Mouse (Mus musculus) B cell, adult 67 days (primary cell): Measurements from ENCODE around the gene Uso1. TPM values are rescaled to one million over a fixed set of nuclear protein-coding genes. Genes with fewer than 3 reads are reported as not detected.

Experiments
- total RNA-seq, 2 experiments: library from RNA; stranded (reverse); gene quantifications; 4 replicates each; pipeline ENCODE4 v1.2.4; 2023

The Uso1 gene
- total RNA-seq = 10 to 100 TPM; 65.4 to 78.1 TPM

DNA sequence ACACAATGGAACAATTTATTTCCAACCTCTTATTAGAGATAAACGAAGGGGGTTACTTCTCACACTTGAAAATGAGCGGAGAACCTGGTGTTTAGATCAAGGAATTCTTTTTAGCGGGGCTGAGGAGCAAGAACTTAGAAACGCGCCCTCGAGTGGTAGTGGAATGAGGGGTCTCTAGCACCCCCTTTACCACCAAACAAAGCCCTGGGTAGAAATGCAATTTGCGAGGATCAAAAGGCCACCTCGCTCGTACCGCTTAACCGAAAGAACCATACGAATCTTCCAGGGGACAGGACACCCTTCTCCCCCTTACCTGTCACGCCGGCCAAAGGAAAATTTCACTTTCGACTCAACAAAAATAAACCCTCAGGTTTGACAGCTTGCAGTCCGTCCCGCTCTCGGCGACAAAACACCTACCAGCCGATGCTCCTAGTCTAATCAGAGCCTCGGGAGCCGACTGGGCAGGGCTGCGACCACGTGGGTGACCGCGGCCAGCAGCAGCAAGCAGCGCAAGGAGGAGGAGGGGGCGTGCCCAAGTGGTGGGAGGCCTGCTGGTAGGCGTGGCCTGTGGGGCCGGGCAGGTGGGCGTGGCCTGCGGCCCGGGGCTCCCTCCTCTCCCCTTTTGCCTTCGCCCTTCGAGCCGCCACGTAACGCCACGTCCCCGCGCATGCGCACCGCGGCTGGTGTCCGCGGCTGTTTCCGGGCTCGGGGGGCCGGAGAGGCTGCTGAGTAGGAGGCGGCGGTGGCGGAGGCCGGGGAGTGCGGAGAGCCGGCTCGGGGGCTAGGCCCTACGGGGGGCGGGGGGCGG is at the start of gene Uso1:
Uso1 (plus strand) TSS at position 700 of the 808 bp plus-strand sequence.

DNA sequence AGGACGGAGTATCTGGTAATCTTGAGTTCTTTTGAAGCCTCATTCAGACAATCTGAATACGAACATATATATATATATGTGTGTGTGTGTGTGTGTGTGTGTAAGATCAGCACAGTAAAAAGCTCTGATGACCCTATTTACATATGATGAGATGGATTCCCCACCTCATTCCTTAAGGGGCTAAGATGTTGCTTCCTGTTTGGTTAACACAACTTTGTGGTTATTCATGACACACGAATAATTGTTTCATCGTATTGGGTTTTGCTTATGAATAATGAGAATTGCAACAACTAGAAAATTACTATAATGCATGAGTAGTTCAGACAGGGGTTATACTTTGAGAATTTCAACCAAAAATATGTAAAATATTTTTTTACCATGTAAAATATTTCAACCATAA is 77.6 kb downstream of the Uso1 start, which contains the start of gene U90926:
U90926 (minus strand) TSS at position 101 of the 400 bp plus-strand sequence.

Other genes with a start within 250 kb of the Uso1 start
- gene Rchy1, start 174.9 kb upstream of the Uso1 start, total RNA-seq = 100 to 1,000 TPM; 130 to 135 TPM
- 1 to 10 TPM; 2.0 to 5.8 TPM for gene Odaph, start 150.5 kb upstream of the Uso1 start, total RNA-seq
- 1 to 10 TPM; 1.3 to 2.1 TPM for gene Cdkl2, start 94.1 kb upstream of the Uso1 start, total RNA-seq
- 100 to 1,000 TPM; 115 to 120 TPM for gene G3bp2, start 54.2 kb upstream of the Uso1 start, total RNA-seq
- not detected for gene U90926, start 77.5 kb downstream of the Uso1 start, total RNA-seq
- 1 to 10 TPM in 1 of 2 experiments, under 1 TPM in 1; 0.73 to 1.5 TPM for gene Ppef2, start 118.3 kb downstream of the Uso1 start, total RNA-seq
- gene Naaa, start 140.2 kb downstream of the Uso1 start, total RNA-seq = 10 to 100 TPM; 41.9 to 43.3 TPM
- gene Sdad1, start 172.5 kb downstream of the Uso1 start, total RNA-seq = 100 to 1,000 TPM; 109 to 111 TPM
- 1 to 10 TPM in 1 of 2 experiments, not detected in 1; 1.3 TPM for gene Cxcl9, start 190.1 kb downstream of the Uso1 start, total RNA-seq
- gene Art3, start 193.9 kb downstream of the Uso1 start, total RNA-seq = 1 to 10 TPM in 1 of 2 experiments, not detected in 1; 1.5 TPM
- 1 to 10 TPM in 1 of 2 experiments, not detected in 1; 1.5 TPM for gene Cxcl10, start 211.0 kb downstream of the Uso1 start, total RNA-seq